Mouse (Mus musculus): ENCODE measurements around the gene Ncdn.
A peak's percentile ranks its signal among the peaks of the same experiment; 100 is the strongest.

The Ncdn gene

DNA sequence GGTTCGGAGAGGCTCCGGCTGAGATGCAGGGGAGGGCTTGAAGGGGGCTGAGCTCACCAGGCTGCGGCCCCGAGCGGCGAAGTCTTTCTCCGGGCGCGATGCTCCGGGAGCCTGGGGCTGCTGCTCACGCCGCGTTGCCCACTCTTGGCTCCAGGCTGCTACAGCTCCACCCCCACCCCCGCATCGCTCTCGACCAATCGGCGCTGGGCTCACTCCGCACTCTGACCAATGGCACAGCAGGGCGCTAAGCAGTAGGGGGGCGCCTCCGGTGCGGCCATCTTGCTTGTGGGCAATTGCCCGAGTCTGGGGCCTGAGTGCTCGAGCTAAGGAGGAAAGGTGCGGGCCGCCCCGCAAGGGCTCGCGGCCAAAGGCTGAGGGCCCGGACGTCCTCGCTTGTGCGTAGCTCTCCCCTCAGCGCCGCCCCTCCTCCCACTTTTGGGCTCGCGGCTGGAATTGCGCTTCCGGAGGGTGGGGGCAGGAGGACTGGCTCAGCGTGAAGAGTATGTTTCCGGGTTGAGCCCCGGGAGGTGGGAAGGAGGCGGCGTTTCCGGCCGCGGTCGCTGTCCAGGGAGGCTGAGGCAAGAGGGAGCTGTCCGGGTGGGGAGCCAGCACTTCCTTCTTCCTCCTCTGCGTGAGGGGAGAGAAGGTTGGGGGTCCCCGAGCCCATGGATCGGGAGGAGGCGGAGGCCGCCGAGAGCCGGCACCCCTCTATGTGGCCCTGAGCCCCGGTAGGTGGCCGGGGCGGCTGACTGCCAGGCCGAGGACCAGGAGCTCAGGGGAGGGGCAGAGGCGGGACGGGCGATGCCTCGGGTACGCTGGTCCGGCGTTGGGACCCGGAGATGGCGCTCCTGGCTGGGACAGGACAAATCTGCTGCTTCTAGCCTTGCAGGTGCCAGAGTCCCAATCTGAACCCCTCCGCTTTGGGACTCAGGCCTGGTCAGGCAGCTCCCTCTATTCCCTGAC is at the start of gene Ncdn, which contains the start of gene AU040320:
Gene Ncdn, minus strand, starts transcription at position 171 of the 963 bp plus-strand sequence.
Gene AU040320, plus strand, starts transcription at position 277 of the 963 bp plus-strand sequence.
- peak; percentile 96 for DNase-seq

DNA sequence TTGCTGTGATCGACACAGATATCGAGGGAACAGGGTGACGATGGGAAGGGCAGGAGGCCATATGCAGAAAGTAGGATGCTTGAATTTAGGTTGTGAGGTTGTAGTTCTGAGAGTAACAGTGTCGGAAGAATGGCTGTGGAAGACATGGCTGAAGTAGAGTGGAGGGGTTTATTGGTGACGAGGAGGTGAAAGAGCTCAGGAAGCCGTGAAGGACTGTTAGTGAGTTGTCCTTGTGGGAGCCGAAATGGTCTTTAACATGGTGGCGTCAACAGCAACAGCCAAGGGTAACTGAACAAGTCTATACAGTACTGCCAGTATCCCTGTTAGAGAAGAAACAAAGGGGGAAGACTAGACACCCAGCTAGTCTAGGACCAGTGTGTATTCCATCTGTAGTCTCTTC is 48.9 kb upstream of the Ncdn start:
- DNase-seq = no peak

DNA sequence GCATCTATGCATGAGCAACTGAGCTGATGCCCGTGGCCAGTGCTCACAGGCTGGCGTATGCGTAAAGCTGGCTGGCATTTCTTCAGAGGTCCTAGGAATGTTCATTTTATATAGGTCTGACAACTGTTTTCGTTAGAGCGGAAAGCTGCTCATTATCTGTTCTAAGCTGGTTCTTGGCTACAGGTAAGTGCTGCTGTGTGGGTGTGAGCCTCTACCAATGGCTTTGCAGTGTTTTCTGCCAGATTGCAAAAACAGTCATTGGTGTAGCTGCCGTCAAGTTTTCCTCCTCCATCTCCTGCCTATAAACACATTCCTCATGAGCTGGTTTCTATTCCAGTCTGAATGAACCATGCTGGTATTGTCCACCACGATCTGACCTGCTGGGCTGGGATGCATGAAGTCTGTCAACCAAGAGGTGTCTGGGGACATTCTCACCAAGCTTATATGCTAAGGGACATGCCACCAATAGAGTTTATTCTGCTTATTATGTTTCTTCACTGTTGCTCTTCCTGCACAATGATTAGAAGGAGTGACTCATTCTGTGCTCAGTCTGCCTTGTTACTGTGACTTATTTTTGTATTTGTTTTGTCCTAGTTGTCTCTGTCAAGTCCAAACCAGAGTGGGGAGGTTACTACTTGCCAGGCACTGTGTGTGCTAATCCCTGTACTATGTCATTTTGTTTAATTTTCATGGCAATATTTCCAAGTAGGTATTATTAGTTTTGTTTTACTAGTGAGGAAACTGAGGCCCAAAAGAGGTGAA is 39.3 kb upstream of the Ncdn start:
- DNase-seq = no peak

DNA sequence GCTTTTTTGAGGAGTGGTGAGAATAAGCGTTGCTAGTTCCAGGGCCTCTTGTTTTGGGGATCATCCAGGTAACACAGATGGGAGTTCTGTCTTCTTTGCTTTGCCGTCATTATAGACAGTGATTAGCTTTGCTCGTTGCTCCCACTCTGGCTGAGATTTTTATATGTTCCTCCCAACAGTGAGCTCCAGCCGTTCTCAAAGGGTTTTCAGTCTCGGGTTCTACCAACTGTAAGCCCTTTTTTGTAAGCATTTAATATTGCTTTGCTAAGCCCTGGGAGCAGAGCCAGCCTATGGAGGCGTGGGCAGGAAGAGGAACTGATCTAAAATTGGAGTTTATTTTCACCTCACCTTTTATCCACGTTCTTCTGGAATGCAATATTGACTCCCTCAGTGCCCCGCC is 29.8 kb upstream of the Ncdn start:
- DNase-seq = no peak

DNA sequence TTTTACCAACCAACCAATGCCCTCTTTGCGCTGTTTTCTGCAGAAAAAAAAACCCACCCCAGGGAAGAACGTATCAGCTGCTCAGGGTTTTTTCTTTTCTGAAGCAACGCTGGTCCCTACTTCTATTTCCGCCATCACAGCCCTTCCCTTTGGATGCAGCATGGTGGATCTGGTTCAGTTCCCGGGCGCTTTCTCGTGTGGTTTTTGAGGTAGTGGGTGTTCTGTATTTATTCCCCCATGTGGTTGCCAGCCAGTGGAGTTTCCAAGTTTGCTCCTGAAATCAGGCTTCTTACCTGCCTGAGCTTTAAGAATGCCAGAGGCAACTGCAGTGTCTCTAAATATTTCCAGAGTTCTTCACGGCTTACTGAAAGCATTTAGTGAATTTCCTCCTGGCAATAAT is 29.3 kb upstream of the Ncdn start:
- no peak for DNase-seq

DNA sequence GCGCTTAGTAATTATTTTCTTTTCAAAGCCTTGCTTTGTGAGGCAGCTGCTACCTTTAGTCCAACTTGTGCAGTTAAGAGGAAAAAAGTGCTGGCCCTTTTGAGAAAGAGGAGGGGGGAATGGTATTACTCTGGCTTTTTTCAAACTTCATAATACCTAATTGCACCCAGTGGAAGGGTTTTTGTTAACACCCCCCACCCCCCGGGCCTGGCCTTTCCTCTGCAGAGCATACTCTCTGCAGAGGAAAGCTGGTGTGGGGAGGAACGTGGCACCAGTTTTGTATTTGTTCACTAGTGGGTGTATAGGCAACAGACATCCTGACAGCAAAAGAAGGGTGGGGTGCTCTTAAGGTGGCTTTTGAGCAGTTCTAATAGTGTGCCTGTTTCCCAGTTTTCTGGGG is 28.6 kb upstream of the Ncdn start:
- no peak for DNase-seq

DNA sequence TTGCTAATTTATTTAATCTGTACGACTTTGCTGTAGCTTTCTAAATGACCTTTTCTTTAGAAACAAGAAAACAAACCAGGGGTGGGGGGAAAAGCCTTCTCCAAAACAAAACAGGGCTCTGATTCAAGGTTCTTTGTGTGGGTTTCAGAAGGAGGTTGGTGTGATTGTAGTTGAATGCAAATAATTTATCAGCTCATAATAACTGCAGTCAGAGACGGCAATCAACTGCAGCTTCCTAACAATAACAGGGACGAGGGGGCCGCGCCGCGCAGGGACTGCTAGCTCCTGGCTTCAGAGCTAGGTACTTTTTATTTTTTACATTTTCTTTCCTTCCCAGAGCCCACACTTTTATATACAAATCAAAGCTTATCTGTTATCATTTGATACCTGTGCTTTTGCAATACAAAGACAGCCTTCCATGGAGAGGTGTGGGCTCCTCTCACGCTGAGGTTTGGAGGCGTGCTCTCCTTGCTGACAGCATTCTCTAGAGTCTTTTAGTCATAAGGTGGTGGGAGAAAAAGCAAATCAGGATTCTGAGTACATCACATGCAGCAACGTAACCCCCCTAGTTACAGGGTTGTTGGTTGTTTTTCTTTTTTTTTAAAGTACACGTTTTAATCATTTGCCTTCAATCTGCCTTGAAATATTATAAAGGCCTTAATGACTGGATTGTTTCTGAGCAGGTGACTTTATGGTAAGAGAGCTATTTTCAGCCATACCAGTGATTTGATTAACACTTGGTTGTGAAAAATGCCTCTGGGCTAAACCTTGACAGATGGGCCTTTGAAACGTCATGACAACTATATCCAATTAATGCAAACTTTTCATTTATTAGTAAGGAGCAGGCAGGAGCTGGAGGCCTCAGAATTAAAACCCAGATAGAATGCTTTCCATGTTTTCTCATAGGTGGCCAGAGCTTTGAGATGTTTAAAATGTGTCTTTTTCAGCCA is 26.9 kb upstream of the Ncdn start:
- no peak for DNase-seq

DNA sequence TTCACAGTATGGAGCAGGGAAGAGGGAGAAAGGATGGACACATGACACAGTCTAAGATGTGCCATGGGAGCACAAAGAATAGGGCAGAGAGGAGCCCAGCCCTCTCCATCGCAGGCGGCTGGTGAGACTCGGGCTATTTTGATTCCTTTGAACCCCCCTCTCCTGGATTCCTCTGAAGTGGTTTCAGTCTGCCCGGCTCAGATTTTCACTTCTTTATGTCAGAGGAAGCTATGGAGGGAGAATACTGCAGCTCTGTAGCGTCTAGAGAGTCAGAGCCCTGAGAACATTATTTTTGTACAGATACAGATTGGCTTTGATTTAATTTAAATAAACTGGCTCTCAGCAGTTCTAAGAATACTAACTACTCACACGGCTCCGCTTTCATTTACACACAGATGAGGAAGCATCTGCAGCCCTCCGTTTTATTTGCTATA is 25.9 kb upstream of the Ncdn start:
- DNase-seq = no peak

DNA sequence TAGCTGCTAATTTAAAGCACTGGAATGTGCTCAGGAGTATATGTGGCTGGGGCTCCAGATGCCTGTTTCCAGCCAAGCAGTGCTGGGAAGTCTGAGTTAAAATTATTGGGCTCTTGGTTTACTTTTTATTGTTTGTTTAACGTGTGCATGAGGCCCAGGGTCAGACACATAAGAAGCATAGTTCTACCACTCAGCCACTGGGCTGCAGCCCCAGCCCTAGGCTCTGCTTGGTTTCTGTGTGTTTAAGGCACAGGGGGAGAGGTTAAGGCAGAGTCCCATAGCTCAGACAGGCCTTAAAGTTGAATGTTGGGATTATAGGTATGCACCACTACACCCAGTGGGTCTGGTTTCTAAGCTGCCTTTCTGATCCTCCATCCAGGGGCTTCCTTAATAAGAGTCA is 21.9 kb upstream of the Ncdn start:
- no peak for DNase-seq

DNA sequence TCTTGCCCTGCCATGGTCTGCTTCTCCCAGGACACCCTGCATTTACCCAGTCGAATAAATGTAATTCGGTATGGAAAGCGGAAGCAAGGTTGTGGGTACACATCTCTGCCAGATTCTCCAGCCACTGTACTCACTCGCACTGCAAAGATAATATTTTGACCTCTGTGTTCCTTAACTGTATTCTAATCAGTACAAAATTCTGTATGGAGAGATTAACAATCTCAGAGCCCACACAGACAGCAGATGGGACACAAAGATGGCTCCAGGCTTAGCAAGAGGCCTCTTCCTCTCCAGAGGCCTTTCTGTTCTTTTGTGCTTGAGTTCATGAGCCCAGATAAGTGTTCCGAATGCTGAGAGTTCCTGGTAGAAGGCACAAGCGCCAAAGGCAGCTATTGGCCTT is 20.6 kb upstream of the Ncdn start:
- no peak for DNase-seq

DNA sequence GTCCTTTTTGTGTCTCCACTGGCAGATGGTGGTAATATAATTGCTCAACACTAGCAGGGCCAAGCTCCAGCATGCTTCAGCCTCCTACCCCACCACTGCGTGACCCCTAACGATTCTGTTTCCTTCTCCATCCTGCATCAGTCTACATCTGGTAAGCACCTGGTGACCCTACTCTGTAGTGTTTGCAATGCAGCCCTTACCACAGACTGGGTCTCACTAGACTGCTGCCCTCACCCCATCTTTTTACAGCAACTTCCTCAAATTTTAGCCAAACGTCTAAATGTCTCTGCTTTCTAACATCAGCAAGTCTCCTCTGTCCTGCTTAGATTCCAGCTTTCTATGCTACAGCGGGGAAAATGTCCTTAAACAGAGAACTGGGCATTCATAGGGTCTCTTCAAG is 17.6 kb upstream of the Ncdn start:
- DNase-seq = no peak

DNA sequence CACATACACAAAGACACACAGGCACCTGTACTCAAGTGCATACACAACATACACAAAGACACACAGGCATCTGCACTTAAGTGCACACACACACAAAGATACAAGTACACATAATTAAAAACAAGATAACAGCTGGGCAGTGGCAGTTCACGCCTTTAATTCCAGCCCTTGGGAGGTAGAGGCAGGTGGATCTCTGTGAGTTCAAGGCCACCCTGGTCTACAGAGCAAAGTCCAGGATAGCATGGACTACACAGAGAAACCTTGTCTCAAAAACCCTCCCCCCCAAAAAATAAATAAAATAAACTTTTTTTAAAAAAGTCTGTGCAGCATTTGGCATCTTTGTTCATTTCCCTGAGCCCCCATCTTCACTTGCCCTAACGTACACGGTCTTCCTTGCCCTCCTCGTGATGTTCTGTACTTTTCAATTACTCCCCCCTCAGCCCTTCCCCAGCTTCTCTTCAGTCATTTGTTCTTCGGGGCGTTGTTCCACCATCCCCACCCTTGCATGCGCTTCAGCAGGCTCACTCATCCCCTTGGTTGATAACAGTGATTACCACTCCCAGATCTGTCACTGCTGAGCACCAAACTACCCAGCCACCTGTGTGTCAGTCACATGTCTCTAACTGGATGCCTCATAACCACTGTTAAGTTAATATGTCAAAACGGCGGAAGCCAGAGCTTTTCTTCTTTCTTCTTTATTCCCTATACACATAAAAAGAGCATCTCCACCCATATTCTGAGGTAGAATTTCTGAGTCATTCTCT is 16.7 kb upstream of the Ncdn start:
- DNase-seq = no peak

DNA sequence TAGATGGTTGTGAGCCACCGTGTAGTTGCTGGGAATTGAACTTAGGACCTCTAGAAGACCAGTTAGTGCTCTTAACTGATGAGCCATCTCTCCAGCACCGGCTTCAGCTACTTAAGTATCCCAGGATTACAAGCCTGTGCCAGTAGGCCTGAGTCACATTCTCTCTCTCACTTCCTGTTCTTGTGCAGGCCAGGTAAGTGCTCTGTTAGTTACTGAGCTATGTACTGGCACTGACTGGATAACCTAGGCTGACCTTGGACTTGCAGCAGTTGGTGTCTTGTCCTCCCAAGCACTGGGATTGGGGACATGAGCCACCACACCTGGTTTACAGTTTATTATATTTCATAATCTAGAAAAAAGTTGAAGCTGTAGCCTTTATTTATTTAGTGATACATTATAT is 10.2 kb upstream of the Ncdn start:
- no peak for DNase-seq

DNA sequence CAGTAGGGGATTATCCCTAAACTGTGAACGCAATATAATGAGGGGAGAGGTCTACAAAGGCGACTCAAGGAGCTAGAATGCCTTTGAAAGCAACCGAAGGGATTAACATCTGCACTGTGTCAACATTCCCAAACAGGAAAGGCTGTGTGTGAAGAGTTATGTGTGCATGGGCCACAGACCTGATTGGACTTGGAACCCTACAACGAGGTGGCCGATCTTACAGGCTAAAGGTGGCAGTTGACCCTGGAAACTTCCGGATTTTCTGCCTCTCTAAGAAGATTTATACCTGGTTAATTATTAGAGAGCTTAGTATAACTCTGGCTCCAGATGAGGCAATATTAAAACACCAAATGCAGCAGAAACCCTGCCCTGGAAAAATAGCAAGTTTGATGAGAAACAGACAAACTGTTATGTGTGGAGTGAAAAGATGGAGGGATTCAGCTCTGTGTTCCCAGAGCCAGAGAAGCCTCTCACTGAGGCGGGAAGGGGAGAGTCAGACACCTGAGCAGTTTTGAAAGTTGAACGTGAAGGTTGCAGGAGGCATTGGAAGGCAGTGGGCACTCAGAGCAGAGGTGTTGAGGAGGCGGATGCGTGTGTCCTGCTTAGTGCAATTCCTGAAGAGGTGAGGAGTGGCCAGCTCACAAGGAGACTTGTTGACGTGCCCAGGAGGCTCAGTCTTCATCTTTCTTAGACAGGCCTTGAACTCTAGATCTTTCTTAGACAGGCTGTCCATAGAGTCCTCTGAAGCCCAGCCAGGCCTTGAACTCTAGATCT is 9.5 kb upstream of the Ncdn start:
- no peak for DNase-seq

DNA sequence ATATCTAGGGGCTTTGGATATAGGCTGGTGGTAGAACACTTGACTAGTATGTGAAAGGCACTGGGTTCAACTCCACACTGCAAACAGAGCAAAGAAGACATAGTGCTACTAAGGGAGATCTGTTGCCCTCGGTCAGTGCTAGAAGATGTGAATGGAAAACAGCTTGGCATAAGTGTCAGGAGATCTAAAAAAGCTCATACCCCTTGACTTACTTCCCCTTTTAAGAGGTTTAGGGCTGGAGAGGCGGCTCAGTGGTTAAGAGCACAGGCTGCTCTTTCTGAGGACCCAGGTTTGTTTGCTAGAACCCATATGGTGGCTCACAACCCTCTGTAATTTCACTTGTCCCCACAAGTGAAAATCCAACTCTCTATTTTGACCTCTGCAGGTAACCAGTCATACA is 6.2 kb upstream of the Ncdn start:
- DNase-seq = no peak

DNA sequence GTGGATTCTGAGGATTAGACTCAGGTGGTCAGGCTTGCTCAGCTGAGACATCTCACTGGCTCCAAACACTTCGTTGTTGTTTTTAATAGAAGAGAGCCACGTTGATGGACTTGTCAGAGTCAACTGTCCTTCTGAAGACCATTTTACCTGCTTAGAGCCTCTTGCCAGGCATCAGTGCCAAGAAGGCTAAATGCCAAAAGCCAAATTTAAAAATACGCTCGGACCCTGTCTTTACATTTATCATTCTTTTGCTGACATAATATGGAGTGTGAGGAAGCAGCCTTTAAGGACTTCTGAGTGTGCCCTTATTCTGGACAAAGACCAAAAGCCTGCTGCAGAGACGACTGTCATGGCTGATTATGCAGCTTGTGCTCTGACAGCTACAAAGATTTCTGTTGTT is 5.1 kb upstream of the Ncdn start:
- no peak for DNase-seq

DNA sequence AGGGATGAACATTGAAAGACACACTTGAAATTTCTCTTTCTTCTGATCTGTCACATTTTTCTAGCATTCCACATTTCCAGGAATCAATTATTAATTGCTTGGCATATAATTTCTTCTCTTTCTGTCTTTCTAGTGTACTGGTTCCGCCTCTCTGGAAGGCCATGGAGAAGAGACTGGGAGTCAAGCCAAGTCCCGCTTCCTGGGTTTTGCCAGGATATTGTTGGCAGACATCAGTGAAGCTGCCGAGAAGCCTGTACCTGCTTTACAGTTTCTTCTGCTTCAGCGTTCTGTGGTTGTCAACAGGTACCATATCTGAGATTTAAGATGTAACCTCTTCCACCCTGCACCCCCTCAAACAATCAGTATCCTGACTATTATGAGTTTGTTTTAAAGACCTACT is 3.5 kb upstream of the Ncdn start:
- no peak for DNase-seq

DNA sequence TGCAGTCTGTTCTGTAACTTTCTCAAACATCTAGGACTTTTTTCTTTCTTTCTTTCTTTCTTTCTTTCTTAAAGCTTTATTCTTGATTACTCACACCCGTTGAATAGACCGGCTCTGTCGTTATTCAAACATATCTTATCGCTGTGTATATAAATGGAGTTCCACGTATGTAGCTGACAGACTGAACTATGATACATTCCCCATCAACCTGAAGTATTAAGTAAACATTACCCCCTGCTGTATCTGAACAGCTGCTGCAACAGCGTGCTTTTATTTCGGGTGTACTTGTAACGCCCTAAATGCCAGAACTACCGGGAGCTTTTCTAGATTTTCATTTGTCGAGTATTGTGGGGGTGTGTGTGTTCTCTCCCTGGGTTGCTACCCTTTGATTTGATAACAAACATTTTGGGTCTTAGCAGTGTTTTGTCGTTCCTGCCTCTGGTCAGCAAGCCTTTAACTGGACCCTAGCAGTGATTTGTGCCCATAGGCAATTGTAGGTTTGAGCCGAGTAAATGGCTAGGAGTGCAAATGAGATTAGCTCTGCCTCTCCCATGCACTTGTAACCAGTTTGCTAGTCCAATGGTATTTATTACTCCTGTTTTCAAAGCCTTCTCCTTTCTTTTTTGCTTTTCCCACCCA is 1.6 kb upstream of the Ncdn start:
- DNase-seq = no peak

DNA sequence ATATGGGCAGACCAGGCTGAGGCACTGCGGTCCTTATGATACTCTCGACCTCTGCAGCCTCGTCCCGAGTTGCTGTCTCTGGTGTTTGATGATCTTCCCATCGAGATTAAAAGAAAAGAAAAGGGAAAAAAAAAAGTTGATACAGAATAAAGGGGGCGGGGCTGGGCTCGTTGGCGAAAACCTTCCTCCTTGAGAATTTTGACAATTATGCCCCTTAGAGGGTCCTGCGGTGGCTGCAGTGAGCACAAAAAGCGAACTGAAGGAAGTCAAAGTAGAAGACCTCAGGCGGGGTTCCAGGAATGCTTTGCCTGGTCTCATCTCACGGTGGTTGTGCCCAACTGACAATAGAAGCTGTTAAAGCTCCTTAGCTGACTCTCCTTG is 983 bp upstream of the Ncdn start:
- no peak for DNase-seq

DNA sequence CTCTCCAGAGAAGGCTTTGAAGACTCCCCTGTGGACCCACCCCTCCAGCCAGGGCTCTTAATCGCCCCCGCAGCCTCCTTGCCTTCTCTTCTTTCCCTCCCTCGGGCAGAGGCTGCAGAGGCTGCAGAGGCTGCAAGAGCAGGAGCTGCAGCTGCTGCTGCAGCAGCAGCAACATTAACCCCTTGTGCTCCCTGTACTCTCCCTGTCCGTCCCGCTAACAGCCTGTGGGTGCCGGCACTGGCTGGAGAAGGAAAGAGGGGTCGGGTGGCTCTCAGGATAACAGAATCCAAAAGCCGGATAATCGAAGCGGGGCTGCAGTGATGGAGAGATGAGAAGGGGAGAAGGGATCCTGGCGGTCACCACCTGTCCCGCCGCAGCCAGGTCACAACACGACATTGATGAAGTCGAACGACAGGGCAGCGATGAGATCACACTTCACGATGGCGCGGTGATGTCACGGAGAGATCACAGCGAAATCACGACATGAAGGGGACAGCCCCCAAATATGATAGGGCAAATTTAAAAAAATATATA is 563 bp downstream of the Ncdn start:
- no peak for DNase-seq

Data from liver (tissue).